17 mouse cellular contexts compared by ENCODE assay signal in the genomic region with DNA sequence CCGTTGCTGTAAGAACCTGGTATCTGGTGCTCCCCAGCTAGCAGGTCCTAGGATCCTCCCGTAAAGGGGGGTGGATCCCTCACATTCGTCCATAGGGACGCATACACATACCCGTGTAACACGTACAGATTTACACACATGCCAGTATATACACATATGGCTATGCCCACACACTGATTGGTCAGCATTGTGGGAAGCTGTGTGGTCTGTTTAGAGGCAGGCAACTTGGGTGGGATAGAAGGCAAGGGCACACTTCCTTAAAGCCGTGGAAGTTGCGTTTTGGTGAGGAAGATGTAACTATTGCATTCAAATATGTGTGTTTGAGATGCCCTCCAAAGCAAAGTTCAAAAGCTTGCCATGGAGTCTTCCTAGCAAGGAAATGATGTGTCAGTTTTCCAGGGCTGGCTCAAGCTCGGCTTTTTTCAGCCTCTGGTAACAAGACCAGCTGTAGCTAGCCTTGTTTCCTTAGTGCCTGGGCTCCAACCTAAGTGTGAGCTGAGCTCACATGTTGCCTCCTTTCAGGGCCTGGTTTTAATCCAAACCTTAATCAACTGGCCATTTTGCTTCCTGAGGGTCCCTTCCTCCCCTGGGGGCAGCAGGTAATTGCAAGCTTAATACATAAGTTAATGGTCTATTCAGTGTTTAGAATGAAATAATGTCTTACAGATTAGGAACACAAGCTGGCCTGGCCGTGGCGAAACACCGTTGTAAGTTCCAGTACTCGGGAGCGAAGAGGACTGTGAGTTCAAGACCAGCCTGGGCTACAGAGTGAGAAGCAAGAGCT.
A peak's percentile ranks its signal among the peaks of the same experiment; 100 is the strongest.
DNase-seq lines count a peak whose midpoint lies in the region; ATAC-seq lines count a peak whose summit lies in the region.
"Had no signal": no experiment of that assay in that cellular context is flagged by ENCODE, and none has a peak within 500 bp of the region (broad histone marks: within the 10 kb centered on the region; RNA-seq: fewer than 3 reads in every experiment).

No protein-coding gene starts in this region.

- DNase-seq in embryonic facial prominence, embryonic 10.5 days (ENCODE audit: low spot score): peak; percentile 57
- no peak for DNase-seq in kidney, postnatal 36 days
- DNase-seq in kidney, postnatal 25 days: no peak
- DNase-seq in MN1 (ENCODE audit: low spot score): no peak
- DNase-seq: adrenal gland, adult 2 months; adrenal gland, postnatal 25 days; cerebellum, adult 18-20 months; cerebellum, postnatal 10 days; gastrocnemius, postnatal 14 days; heart, postnatal 36 days had no signal

- no peaks in the 10 kb centered on the region for H3K9me3 ChIP-seq in embryonic facial prominence, embryonic 10.5 days
- H3K9me3 ChIP-seq in limb, embryonic 13.5 days: no peaks in the 10 kb centered on the region
- H3K9me3 ChIP-seq: embryonic facial prominence, embryonic 12.5 days; forebrain, embryonic 15.5 days; heart, embryonic 13.5 days; hindbrain, embryonic 15.5 days had no signal

- peaks cover 51% of the 10 kb centered on the region for H3K27me3 ChIP-seq in embryonic facial prominence, embryonic 10.5 days (replicated peaks; ENCODE audit: low read depth, poor library complexity, severe bottlenecking)
- H3K27me3 ChIP-seq in limb, embryonic 13.5 days: peaks cover 8% of the 10 kb centered on the region; the same call in 1 of the 2 replicates
- H3K27me3 ChIP-seq: CH12.LX; embryonic facial prominence, embryonic 12.5 days had no signal

- H3K4me3 ChIP-seq in embryonic facial prominence, embryonic 10.5 days: no peak overlapping the region
- H3K4me3 ChIP-seq in limb, embryonic 13.5 days: no peak overlapping the region
- H3K4me3 ChIP-seq: embryonic facial prominence, embryonic 12.5 days; forebrain, embryonic 15.5 days; heart, embryonic 13.5 days; hindbrain, embryonic 15.5 days had no signal

- WGBS in embryonic facial prominence, embryonic 10.5 days: 65% methylated on average over 14 of the region's 14 CpGs
- WGBS in limb, embryonic 13.5 days: 44% methylated on average over 14 of the region's 14 CpGs

- peak; percentile 74 for ATAC-seq in granulocyte monocyte progenitor cell, adult 5-6 weeks (replicated peaks; ENCODE audit: poor library complexity, severe bottlenecking)
- no peak for ATAC-seq in limb, embryonic 13.5 days (ENCODE audit: low FRiP score, low read depth)
- ATAC-seq: forebrain, embryonic 15.5 days had no signal

- H3K4me1 ChIP-seq in embryonic facial prominence, embryonic 10.5 days: peaks cover 60% of the 10 kb centered on the region
- peaks cover 55% of the 10 kb centered on the region for H3K4me1 ChIP-seq in limb, embryonic 13.5 days

- no peak overlapping the region for H3K27ac ChIP-seq in embryonic facial prominence, embryonic 10.5 days (replicated peaks)
- peak overlapping the region; percentile 39; the same call in 1 of the 2 replicates for H3K27ac ChIP-seq in limb, embryonic 13.5 days
- H3K27ac ChIP-seq: embryonic facial prominence, embryonic 12.5 days; forebrain, embryonic 15.5 days; heart, embryonic 13.5 days; hindbrain, embryonic 15.5 days had no signal

- no peaks in the 10 kb centered on the region for H3K36me3 ChIP-seq in embryonic facial prominence, embryonic 10.5 days (replicated peaks)
- 0 out of 2 replicates have a peak, but pooled peaks cover 3% of the 10 kb centered on the region for H3K36me3 ChIP-seq in limb, embryonic 13.5 days
- H3K36me3 ChIP-seq: embryonic facial prominence, embryonic 12.5 days; forebrain, embryonic 15.5 days; heart, embryonic 13.5 days; hindbrain, embryonic 15.5 days had no signal

- H3K9ac ChIP-seq in limb, embryonic 13.5 days: no peak overlapping the region
- H3K9ac ChIP-seq: embryonic facial prominence, embryonic 12.5 days; forebrain, embryonic 15.5 days; heart, embryonic 13.5 days; hindbrain, embryonic 15.5 days had no signal

- H3K4me2 ChIP-seq in limb, embryonic 13.5 days (replicated peaks): no peak overlapping the region
- H3K4me2 ChIP-seq: forebrain, embryonic 15.5 days; heart, embryonic 13.5 days; hindbrain, embryonic 15.5 days had no signal
